Mouse (Mus musculus): ENCODE measurements around the gene Trp53i11. TPM values are rescaled to one million over a fixed set of nuclear protein-coding genes. Genes with fewer than 3 reads are reported as not detected.

Gene Trp53i11
- polyA plus RNA-seq (2017; shearing (Covaris generic)) = 10 to 100 TPM; 48.6 to 70.7 TPM

DNA sequence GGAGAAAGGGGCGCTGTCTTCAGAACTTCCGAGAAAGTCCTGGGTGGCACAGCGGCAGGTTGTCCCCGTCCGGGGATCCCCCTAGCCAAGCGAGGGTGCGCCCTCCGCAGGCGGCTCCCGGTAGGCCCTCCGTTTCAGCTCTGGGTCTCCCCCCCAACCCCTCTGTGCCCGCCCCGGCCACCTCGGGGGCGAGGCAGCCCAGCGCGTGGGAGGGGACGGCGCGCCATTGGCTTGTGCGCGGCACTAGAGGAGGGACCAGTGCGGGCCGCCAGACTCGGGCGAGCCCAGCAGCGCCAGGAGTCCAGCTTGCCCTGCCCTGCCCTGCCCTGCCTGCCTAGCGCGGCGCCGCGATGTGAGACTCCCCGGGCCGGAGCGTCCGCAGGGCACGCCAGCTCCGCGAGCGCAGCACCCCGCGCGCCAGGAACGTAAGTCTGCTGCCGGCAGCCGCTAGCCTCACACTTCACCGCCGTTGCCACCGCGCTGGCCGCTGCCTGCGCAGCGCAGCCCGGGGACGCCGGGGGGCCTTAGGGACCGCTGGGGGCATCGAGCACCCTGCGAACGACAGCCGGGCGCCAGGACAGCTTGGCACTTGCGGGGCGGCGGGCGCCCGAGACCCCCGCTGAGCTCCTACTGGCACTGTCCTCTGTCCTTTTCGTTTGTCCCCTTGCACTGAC lies at the start of gene Trp53i11:
TSS of gene Trp53i11 (plus strand) at position 226 of the 674 bp plus-strand sequence.
- peak; percentile 78 for ATAC-seq

DNA sequence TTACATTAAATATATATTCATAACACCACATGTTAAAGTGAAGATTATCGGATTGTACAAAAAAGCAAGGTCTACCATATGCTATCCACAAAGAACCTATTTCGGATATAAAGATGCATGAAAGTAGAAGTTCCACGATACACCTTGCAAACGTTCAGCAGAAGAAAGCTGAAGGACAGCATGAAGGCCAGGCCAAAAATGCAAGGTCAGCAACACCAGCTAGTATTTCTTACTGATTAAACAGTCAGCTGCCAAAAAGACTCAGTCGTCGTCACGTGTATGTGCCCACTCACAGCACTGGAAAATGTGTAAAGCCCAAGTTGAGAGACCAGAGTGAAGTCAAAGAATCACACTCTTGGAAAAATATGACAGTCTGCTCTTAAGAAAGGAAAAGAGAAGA lies 47.9 kb upstream of the Trp53i11 start:
- no peak for ATAC-seq

- no peak for ATAC-seq
These were observed 46.0 kb upstream of the Trp53i11 start for GRCm38 (mm10) chr2:93141329-93141728.

DNA sequence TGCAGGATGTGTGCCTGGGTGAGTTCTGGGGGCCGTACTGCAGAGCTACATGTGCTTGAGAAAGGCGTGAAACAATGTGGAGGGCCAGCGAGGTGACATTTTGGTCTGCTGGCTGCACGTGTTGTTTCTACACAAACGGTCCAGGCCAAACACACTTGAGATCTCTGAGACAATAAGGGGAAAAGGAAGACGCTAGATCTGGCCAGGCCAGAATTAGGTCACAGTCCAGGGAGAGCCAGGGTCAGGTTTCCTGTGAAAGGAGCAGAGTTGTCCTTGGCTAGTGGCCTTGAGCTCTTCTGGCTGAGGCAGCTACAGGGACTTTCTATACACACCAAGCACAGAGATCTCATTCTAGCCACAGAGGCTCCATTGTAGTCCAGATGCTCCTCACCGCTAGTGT lies 44.7 kb upstream of the Trp53i11 start:
- ATAC-seq = no peak

DNA sequence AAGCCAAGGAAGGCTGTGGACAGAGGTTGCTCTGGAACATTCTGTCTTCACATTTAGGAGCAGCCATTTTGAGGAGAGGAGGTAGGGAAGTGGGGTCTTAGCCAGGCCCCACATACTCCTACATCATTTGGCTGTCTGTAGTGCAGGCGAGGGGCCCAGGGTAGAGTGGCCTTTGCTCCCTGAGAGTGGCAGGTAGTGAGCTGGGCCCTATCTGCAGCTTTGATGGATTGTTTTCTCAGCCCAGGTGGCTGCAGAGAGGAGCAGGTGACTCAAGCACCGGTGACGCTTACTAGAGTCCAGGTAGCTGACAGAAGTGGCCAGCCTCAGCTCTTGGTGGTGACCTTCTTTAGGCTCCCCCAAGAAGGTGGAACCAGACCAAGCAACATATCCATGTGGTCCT lies 43.2 kb upstream of the Trp53i11 start:
- ATAC-seq = no peak

- ATAC-seq = no peak
These were observed 37.3 kb upstream of the Trp53i11 start for GRCm38 (mm10) chr2:93150009-93150408.

- no peak for ATAC-seq
These were observed 36.5 kb upstream of the Trp53i11 start for GRCm38 (mm10) chr2:93150673-93151450.

DNA sequence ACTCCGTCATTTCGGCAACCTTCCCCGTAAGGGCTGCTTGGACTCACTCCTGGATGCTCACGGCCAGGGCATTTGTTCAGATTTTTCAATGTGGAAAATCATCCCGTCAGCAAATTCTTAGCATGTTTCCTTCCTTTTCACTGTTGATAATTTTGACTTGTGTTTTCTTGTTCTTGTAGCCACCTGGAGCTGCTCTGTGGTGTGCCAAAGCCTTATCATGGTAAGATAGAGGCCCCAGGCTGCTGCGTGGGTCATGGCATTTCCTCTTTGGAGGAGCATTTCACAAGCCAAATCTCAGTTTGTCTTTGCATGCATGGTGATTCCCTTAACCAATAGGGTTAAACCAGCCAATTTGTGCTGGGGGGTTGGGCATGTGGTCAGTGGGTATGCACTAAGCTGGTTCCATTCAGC lies 35.2 kb upstream of the Trp53i11 start:
- no peak for ATAC-seq

DNA sequence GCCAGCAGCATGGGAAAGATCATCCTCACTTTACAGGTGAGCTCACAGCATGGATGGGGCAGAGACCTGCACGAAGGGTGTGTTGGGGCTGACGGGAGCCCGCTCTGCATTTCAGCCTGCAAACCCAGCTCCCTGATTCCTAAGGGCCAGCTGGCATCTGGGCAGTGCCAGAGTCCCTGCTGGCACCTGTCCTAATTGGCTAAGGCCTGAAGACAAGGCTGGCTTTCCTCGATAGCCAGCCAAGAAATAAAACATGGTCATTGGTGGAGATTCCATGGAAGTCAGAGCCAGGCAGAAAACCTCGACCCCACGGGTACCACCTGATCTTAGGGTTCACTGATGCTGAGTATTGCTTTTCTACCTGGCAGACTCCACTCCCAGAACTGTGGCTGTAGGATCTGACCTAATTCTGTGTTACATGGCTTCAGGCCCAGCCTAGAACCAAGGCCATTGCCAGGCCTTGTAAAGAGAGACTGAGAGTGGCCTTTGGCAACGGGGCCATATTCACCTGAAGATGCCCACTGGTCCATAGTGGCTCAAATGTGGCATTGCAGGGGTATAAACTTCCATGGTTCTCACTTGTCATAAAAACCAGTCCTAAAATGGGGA lies 34.4 kb upstream of the Trp53i11 start:
- ATAC-seq = no peak

DNA sequence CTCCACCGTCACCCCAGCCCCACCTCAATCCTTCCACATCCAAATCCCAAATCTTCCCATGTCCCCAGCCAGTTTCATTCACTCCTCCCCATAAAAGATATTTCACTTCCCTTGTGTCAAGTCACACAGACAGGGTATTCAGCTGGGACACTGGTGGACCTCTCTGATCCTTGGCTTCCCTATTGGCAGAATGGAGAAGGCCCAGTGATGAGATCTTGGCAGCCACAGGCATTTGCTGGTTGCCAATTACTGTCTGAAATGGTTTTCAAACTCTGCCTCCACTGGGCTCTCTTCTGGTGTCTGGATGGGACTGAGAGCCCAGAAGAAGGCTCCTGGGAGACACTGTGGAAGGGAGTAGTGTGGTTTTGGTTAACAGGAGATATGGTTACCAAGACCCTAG lies 33.5 kb upstream of the Trp53i11 start:
- no peak for ATAC-seq

GRCm38 (mm10) chr2:93154486-93155032 lies 32.8 kb upstream of the Trp53i11 start:
- ATAC-seq = no peak

GRCm38 (mm10) chr2:93160467-93161035 lies 26.8 kb upstream of the Trp53i11 start:
- ATAC-seq = no peak

- ATAC-seq = no peak
These were observed 25.3 kb upstream of the Trp53i11 start for GRCm38 (mm10) chr2:93161914-93162664.

DNA sequence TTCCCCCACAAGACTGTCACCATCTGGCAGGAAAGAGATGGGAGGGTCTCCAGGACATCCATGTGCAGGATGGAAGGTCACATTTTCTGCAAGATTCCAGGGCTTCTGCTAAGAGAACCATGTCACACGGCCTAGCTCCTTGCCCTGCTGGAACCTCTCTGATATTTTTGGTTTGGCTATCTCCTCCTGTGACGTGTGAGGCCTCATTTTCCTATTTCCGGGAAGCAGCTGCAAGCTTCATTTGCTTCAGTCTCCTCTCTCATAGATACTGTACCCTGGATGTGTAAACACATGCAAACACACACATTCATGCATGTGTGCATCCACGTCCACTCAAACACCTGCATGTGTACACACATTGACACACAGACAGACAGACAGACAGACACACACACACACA lies 24.6 kb upstream of the Trp53i11 start:
- no peak for ATAC-seq

- no peak for ATAC-seq
These were observed 24.0 kb upstream of the Trp53i11 start for GRCm38 (mm10) chr2:93163317-93163716.

- no peak for ATAC-seq
These were observed 23.5 kb upstream of the Trp53i11 start for GRCm38 (mm10) chr2:93163750-93164335.

DNA sequence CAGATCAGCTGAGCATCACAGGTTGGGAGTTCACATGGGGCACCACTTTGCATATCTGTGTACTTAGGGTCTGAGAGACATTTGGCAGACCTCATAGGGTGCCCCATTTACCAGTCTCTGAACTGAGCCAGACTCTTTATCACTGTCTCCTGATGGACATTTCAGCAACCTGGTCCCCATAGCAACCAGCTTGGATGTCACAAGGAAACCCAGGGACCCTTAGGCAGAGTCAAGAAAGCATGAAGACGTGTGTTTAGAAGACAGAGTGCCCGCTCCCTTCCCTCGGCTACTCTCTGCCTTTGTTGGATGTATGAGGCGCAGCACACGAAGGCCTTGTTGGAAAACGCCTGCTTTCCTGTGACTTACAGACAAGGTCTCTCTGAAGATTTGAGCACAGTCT lies 21.1 kb upstream of the Trp53i11 start:
- no peak for ATAC-seq

DNA sequence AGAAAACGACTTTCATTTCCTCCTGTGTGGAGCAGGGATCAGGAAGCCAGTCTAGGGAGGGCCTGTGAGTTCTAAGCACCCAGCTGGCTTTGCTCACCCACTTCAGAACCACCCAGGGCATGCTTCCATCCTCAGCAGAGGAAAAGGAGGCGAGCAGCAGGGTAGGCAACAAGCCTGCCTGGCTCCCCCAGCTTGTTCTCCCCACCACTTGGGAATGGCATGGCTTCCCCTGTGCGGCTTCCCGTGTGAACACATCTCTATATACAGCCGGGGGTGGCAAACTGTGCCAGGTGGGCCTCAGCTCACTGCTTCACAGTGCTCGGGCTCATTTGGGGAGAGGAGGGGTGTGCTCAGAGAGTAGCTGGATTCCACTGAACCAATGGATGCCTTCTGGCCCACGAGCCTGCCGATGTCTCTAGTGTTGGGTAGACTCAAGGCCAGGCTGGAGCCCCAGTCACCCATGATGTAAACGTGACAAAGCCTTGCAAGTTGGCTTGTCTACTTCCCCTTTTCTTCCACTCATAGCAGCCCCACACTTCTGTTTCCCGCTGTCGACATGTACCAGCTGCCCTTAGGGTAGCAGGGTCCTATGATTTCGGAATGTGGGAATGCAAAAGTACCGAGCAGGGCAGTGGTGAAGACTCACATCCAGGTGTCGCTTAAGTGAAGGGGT lies 20.5 kb upstream of the Trp53i11 start:
- no peak for ATAC-seq

DNA sequence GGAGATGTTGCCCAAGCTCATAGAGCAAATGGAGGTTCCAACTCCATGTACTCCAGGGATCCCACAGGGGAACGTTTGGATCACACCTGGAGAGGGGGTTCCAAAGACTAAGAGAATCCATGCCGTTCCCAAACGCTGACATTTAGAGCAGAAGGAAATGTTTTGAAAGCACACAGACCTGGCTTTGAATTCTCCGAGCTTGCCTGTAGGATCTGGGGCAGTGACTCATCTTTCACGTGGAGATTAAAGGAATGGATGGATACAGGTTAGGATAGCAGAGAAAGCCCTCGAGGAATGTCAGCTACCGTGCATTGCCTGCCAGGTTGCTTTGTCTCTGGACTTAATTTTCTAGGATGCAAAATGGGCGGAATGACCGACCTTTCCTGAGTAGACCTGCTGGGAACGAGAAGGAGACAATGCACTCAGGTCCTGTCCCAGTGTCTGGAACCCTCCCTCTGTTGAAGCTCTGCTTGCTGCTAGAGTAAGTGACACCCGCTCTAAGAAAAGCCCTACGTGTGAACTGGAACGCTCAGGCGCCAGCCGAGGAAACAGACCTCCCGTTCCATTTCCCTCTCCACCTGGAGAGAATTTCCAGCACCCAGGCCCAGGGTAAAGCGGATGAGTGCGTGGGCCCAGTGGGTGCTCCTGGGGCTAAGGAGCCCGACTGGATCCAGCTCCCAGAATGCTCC lies 17.0 kb upstream of the Trp53i11 start:
- ATAC-seq = no peak

DNA sequence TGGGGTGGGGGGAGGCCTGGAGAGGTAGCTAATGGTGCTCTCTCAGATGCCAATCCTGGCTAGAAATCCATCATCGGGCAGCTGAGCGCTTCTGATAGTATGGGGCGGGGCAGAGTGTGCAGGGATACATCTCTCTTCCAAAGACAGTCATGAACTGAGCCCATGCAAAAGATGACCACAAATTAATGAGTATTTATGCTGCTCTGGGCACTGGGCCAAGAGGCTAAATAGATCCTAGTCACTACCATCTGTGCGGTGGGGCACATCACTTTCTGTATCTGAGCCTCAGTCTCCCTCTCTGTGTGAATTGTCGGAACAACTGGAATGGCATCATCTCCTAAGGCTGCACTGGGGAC lies 16.5 kb upstream of the Trp53i11 start:
- no peak for ATAC-seq

- no peak for ATAC-seq
These were observed 15.4 kb upstream of the Trp53i11 start for GRCm38 (mm10) chr2:93171929-93172328.

All from CD4-positive, CD25-positive, alpha-beta regulatory T cell, adult 4 months (primary cell).